Comparison of ENCODE assay signal across 29 mouse cellular contexts in genomic region chr7:36678031-36678430, GRCm38 (mm10). TPM values are rescaled to one million over a fixed set of nuclear protein-coding genes. Genes with fewer than 3 reads are reported as not detected.
DNase-seq lines count a peak whose midpoint lies in the region; ATAC-seq and TF ChIP-seq lines count a peak whose summit lies in the region.
"Had no signal": no experiment of that assay in that cellular context is flagged by ENCODE, and none has a peak within 500 bp of the region (broad histone marks: within the 10 kb centered on the region; RNA-seq: fewer than 3 reads in every experiment).

No protein-coding gene starts in this region.

- no peak for DNase-seq in forebrain, embryonic 10.5 days (ENCODE audit: extremely low spot score, low spot score)
- no peak for DNase-seq in midbrain, embryonic 11.5 days (ENCODE audit: low spot score, missing footprints)
- DNase-seq in R1 (ENCODE audit: low read depth, low spot score) = peak; percentile 90
- no peak for DNase-seq in spleen, adult 12 weeks (ENCODE audit: low spot score)
- DNase-seq: adrenal gland, postnatal 10 days; adrenal gland, postnatal 36 days; B cell, adult 2 months; cerebellum, adult 18-20 months; cerebellum, adult 9-10 months; cerebellum, postnatal 14 days; gastrocnemius, postnatal 36 days; heart, adult 2 months; heart, postnatal 14 days; heart, postnatal 4 days; kidney, adult 2 months had no signal

- no peak for ATAC-seq in forebrain, embryonic 16.5 days
- no peak for ATAC-seq in midbrain, embryonic 12.5 days (ENCODE audit: low FRiP score, low read depth)
- no peak for ATAC-seq in midbrain, embryonic 11.5 days (ENCODE audit: low FRiP score)
- no peak for ATAC-seq in megakaryocyte-erythroid progenitor cell, adult 5-6 weeks (replicated peaks; ENCODE audit: low FRiP score, low TSS enrichment, poor library complexity, severe bottlenecking)
- ATAC-seq: forebrain, embryonic 15.5 days; hindbrain, postnatal 0 days; inflammation-experienced regulatory T-cells, adult 6 months; intestine, embryonic 16.5 days had no signal

- no peak overlapping the region for H3K9ac ChIP-seq in forebrain, embryonic 16.5 days (replicated peaks; ENCODE audit: low read depth, low read length)
- H3K9ac ChIP-seq in midbrain, embryonic 12.5 days (replicated peaks) = no peak overlapping the region
- no peak overlapping the region for H3K9ac ChIP-seq in midbrain, embryonic 11.5 days (ENCODE audit: low read length)
- no peak overlapping the region for H3K9ac ChIP-seq in ES-Bruce4 (ENCODE audit: low read depth, poor library complexity, severe bottlenecking)
- H3K9ac ChIP-seq: forebrain, embryonic 15.5 days; heart, embryonic 13.5 days; hindbrain, embryonic 14.5 days had no signal

- no peak for TF ChIP-seq EP300 in ES-Bruce4 (IDR thresholded peaks at IDR 0.05; ENCODE audit: insufficient read depth, low read depth, low read length)

- peaks cover 31% of the 10 kb centered on the region for H3K4me1 ChIP-seq in forebrain, embryonic 10.5 days
- peaks cover 19% of the 10 kb centered on the region for H3K4me1 ChIP-seq in forebrain, embryonic 16.5 days (replicated peaks; ENCODE audit: control insufficient read depth, insufficient read depth, low read length)
- peaks cover 23% of the 10 kb centered on the region for H3K4me1 ChIP-seq in midbrain, embryonic 12.5 days
- H3K4me1 ChIP-seq in midbrain, embryonic 11.5 days (ENCODE audit: control insufficient read depth, insufficient read depth, low read length) = peaks cover 19% of the 10 kb centered on the region
- peaks cover 5% of the 10 kb centered on the region for H3K4me1 ChIP-seq in ES-Bruce4 (ENCODE audit: control insufficient read depth, insufficient read depth, low read length)

- no peak overlapping the region for H3K4me2 ChIP-seq in forebrain, embryonic 16.5 days (ENCODE audit: low read length)
- peak overlapping the region; percentile 60; the same call in 1 of the 2 replicates for H3K4me2 ChIP-seq in midbrain, embryonic 12.5 days (replicated peaks)
- H3K4me2 ChIP-seq in midbrain, embryonic 11.5 days = no peak overlapping the region
- H3K4me2 ChIP-seq: forebrain, embryonic 15.5 days; heart, embryonic 13.5 days had no signal

- no peaks in the 10 kb centered on the region for H3K36me3 ChIP-seq in forebrain, embryonic 10.5 days (replicated peaks)
- H3K36me3 ChIP-seq in forebrain, embryonic 16.5 days (ENCODE audit: control insufficient read depth, insufficient read depth) = no peaks in the 10 kb centered on the region
- H3K36me3 ChIP-seq in midbrain, embryonic 12.5 days = no peaks in the 10 kb centered on the region
- H3K36me3 ChIP-seq in midbrain, embryonic 11.5 days (ENCODE audit: control insufficient read depth, insufficient read depth, low read length) = no peaks in the 10 kb centered on the region
- no peaks in the 10 kb centered on the region for H3K36me3 ChIP-seq in ES-Bruce4 (ENCODE audit: control insufficient read depth, insufficient read depth, low read length, poor library complexity, severe bottlenecking)
- H3K36me3 ChIP-seq: forebrain, embryonic 12.5 days; forebrain, embryonic 15.5 days; heart, embryonic 10.5 days; heart, embryonic 13.5 days had no signal

- peak overlapping the region; percentile 20; the same call in 1 of the 2 replicates for H3K27ac ChIP-seq in forebrain, embryonic 10.5 days
- H3K27ac ChIP-seq in forebrain, embryonic 16.5 days (ENCODE audit: low read length) = no peak overlapping the region
- H3K27ac ChIP-seq in midbrain, embryonic 12.5 days (replicated peaks) = no peak overlapping the region
- no peak overlapping the region for H3K27ac ChIP-seq in midbrain, embryonic 11.5 days (ENCODE audit: low read depth, low read length)
- peak overlapping the region; percentile 81 for H3K27ac ChIP-seq in ES-Bruce4 (ENCODE audit: insufficient read depth, low read length)
- H3K27ac ChIP-seq: forebrain, embryonic 12.5 days; forebrain, embryonic 15.5 days; heart, adult 2 months; heart, embryonic 10.5 days; heart, embryonic 13.5 days; hindbrain, embryonic 14.5 days; hindbrain, postnatal 0 days had no signal

- peaks cover 74% of the 10 kb centered on the region for H3K27me3 ChIP-seq in forebrain, embryonic 10.5 days (ENCODE audit: poor library complexity, severe bottlenecking)
- peaks cover 5% of the 10 kb centered on the region; the same call in 1 of the 2 replicates for H3K27me3 ChIP-seq in forebrain, embryonic 16.5 days (replicated peaks; ENCODE audit: control insufficient read depth, insufficient read depth, low read length)
- H3K27me3 ChIP-seq in midbrain, embryonic 12.5 days = peaks cover 49% of the 10 kb centered on the region
- peaks cover 16% of the 10 kb centered on the region for H3K27me3 ChIP-seq in midbrain, embryonic 11.5 days (ENCODE audit: control insufficient read depth, insufficient read depth, low read length)
- H3K27me3 ChIP-seq in ES-Bruce4 (ENCODE audit: control insufficient read depth, insufficient read depth, low read length, poor library complexity, severe bottlenecking) = no peaks in the 10 kb centered on the region
- H3K27me3 ChIP-seq: CH12.LX had no signal

- WGBS in forebrain, embryonic 10.5 days = 14% methylated on average over 8 of the region's 8 CpGs
- WGBS in forebrain, embryonic 16.5 days = 21% methylated on average over 8 of the region's 8 CpGs
- 7% methylated on average over 8 of the region's 8 CpGs for WGBS in midbrain, embryonic 12.5 days
- 12% methylated on average over 8 of the region's 8 CpGs for WGBS in midbrain, embryonic 11.5 days

- no peaks in the 10 kb centered on the region for H3K9me3 ChIP-seq in forebrain, embryonic 10.5 days
- H3K9me3 ChIP-seq in forebrain, embryonic 16.5 days (ENCODE audit: control insufficient read depth, low read length) = no peaks in the 10 kb centered on the region
- no peaks in the 10 kb centered on the region for H3K9me3 ChIP-seq in midbrain, embryonic 12.5 days
- H3K9me3 ChIP-seq in midbrain, embryonic 11.5 days (ENCODE audit: control insufficient read depth, low read length) = no peaks in the 10 kb centered on the region
- no peaks in the 10 kb centered on the region; the same call in 1 of the 2 replicates for H3K9me3 ChIP-seq in ES-Bruce4 (replicated peaks; ENCODE audit: control insufficient read depth, insufficient read depth, low read length, poor library complexity, severe bottlenecking)
- H3K9me3 ChIP-seq: forebrain, embryonic 12.5 days; forebrain, embryonic 15.5 days; heart, embryonic 10.5 days; heart, embryonic 13.5 days had no signal

- peak overlapping the region; percentile 44; the same call in 1 of the 2 replicates for H3K4me3 ChIP-seq in forebrain, embryonic 10.5 days
- no peak overlapping the region for H3K4me3 ChIP-seq in forebrain, embryonic 16.5 days (replicated peaks; ENCODE audit: low read length)
- H3K4me3 ChIP-seq in midbrain, embryonic 12.5 days = no peak overlapping the region
- H3K4me3 ChIP-seq in midbrain, embryonic 11.5 days (ENCODE audit: low read depth, low read length) = no peak overlapping the region
- no peak overlapping the region for H3K4me3 ChIP-seq in ES-Bruce4 (ENCODE audit: low read depth, low read length)
- H3K4me3 ChIP-seq: forebrain, embryonic 15.5 days; heart, adult 2 months; heart, embryonic 13.5 days had no signal

- no peak for TF ChIP-seq CTCF in ES-Bruce4 (IDR thresholded peaks at IDR 0.05; ENCODE audit: low read depth, low read length)

- TF ChIP-seq POLR2A in ES-Bruce4 (IDR thresholded peaks at IDR 0.05; ENCODE audit: insufficient read depth, low read length) = no peak

RNA-seq across cellular contexts. Expression of gene Tshz3, which starts 19.9 kb away (rescaled TPM):
- polyA plus RNA-seq in forebrain, embryonic 10.5 days (2016; fragmentation: Nextera tagmentation; extraction: Ambion mirVana) = 3.5 and 4.5 TPM in 2 replicates
- polyA plus RNA-seq in forebrain, embryonic 16.5 days (2015; fragmentation: Nextera tagmentation; extraction: Ambion mirVana) = 29.8 and 38.7 TPM in 2 replicates
- 4.9 and 5.6 TPM in 2 replicates for polyA plus RNA-seq in midbrain, embryonic 12.5 days (2016; fragmentation: Nextera tagmentation; extraction: Ambion mirVana)
- polyA plus RNA-seq in midbrain, embryonic 11.5 days (2014; fragmentation: Nextera tagmentation; extraction: Ambion mirVana) = 3.2 and 4.1 TPM in 2 replicates
- polyA plus RNA-seq in ES-Bruce4 (2011; ENCODE audit: insufficient read depth, insufficient read length, low read depth, missing spikeins) = 0.91 and 1.3 TPM in 2 replicates
- not detected in 2 replicates for total RNA-seq in megakaryocyte-erythroid progenitor cell, adult 5-6 weeks (2014; fragmentation: Nextera tagmentation)
- 0.15 TPM in 1 of 2 replicates, not detected in the other for total RNA-seq in megakaryocyte-erythroid progenitor cell, adult 5-6 weeks (2017)
- total RNA-seq: CH12.LX, MEL had no signal

Comparison
In these comparisons a context has a peak if more than half of its experiments do, and no peak if none do; other contexts are left out.
1. H3K27ac ChIP-seq: peak in forebrain, embryonic 10.5 days (single experiment) and ES-Bruce4 (single experiment); none in forebrain, embryonic 16.5 days (single experiment), midbrain, embryonic 12.5 days (single experiment) and midbrain, embryonic 11.5 days (single experiment).